Mouse (Mus musculus) liver, postnatal 0 days (tissue): ENCODE measurements around the gene N4bp2.

Experiments
- CTCF ChIP-seq: sonication (generic); IDR thresholded peaks from 2 replicates; pipeline ENCODE4 v1.5.1; 2016; ENCODE audit warnings: antibody characterized with exemption, low read depth
- EP300 ChIP-seq: IDR thresholded peaks from 2 replicates; pipeline ENCODE4 v1.6.1; 2016; ENCODE audit warnings: antibody characterized with exemption, low read depth, mild to moderate bottlenecking

DNA sequence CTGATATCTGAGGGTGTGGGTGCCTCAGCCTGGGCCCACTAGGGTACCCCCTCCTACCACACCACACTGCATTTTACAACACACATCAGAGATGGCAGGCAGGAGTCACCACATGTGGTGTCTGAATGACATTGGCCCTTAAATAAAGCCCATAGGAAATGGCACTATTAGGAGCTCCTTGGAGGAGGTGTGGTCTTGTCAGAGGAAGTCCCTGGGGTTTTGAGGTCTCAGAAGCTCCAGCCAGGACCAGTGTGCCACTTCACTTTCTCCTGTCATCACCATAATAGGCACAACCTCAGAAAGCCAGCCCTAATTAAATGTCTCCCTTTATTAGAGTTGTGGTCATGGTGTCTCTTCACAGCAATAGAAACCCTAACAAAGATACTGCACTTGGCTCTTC lies 14.4 kb upstream of the N4bp2 start:
- TF ChIP-seq CTCF, result no peak
- no peak for TF ChIP-seq EP300
